Comparison of ENCODE assay signal across 8 mouse cellular contexts in the genomic region with DNA sequence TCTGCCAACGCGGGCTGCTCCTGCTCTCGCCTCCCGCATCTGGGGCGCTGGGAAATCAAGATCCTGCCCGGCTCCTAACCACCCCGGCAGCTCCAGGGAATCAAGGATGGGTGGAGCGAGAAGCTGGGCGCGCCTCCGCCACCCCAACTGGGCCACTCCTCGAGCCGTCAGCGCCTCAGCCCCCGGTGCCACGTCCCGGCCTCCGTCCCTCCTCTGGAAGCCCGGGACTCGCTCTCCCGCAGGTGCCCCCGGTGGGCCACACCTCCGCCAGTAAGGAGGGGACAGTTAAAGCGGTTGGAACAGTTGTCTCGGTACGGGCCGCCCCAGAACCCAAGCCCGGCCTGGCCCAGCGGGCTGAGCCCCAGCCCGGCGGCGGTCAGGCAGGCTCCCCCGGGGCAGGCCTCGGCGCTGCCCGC. TPM values are rescaled to one million over a fixed set of nuclear protein-coding genes. Genes with fewer than 3 reads are reported as not detected.
A peak's percentile ranks its signal among the peaks of the same experiment; 100 is the strongest.
DNase-seq lines count a peak whose midpoint lies in the region; ATAC-seq lines count a peak whose summit lies in the region.

No protein-coding gene starts in this region.

- peak; percentile 78 for ATAC-seq in liver, embryonic 16.5 days (ENCODE audit: low read depth)
- no peak; the same call in none of the 2 replicates for ATAC-seq in neural tube, embryonic 13.5 days (ENCODE audit: low read depth)

- H3K36me3 ChIP-seq in liver, embryonic 16.5 days (ENCODE audit: control insufficient read depth, insufficient read depth), result no peaks in the 10 kb centered on the region
- H3K36me3 ChIP-seq in neural tube, embryonic 13.5 days, result no peaks in the 10 kb centered on the region

- peak overlapping the region; percentile 97 for H3K4me3 ChIP-seq in liver, embryonic 16.5 days (ENCODE audit: low read depth, low read length)
- peak overlapping the region; percentile 92 for H3K4me3 ChIP-seq in neural tube, embryonic 13.5 days

- no peaks in the 10 kb centered on the region for H3K9me3 ChIP-seq in liver, embryonic 16.5 days (replicated peaks; ENCODE audit: control insufficient read depth, low read length)
- H3K9me3 ChIP-seq in neural tube, embryonic 13.5 days, result no peaks in the 10 kb centered on the region

- under 1% methylated on average over 36 of the region's 36 CpGs for WGBS in liver, embryonic 16.5 days (ENCODE audit: insufficient replicate concordance)
- WGBS in neural tube, embryonic 13.5 days, result under 1% methylated on average over 35 of the region's 36 CpGs

- peaks cover 38% of the 10 kb centered on the region for H3K4me1 ChIP-seq in liver, embryonic 16.5 days (ENCODE audit: control insufficient read depth, low read depth, low read length)
- H3K4me1 ChIP-seq in neural tube, embryonic 13.5 days (replicated peaks), result peaks cover 38% of the 10 kb centered on the region

- peak; percentile 72 for DNase-seq in spleen, adult 12 weeks (ENCODE audit: low spot score)
- no peak for DNase-seq in spleen, adult 18-20 months
- DNase-seq in embryo, embryonic 11 days, result peak; percentile 63
- DNase-seq in heart, adult 11 months, result peak; percentile 99
- DNase-seq in kidney, adult 8-10 months, result peak; percentile 66 to 73
- peak; percentile 80 for DNase-seq in urinary bladder, postnatal 14 days (ENCODE audit: low spot score)

- peak overlapping the region; percentile 100 for H3K27ac ChIP-seq in liver, embryonic 16.5 days (ENCODE audit: low read length)
- peak overlapping the region; percentile 97 for H3K27ac ChIP-seq in neural tube, embryonic 13.5 days (replicated peaks)

- H3K9ac ChIP-seq in liver, embryonic 16.5 days (ENCODE audit: low read depth, low read length), result peak overlapping the region; percentile 95
- H3K9ac ChIP-seq in neural tube, embryonic 13.5 days, result peak overlapping the region; percentile 96

- H3K4me2 ChIP-seq in liver, embryonic 16.5 days (ENCODE audit: low read depth, low read length), result peak overlapping the region; percentile 87
- peak overlapping the region; percentile 76 for H3K4me2 ChIP-seq in neural tube, embryonic 13.5 days

- no peaks in the 10 kb centered on the region for H3K27me3 ChIP-seq in liver, embryonic 16.5 days (ENCODE audit: control insufficient read depth, insufficient read depth, low read depth, low read length)
- no peaks in the 10 kb centered on the region for H3K27me3 ChIP-seq in neural tube, embryonic 13.5 days

RNA-seq across cellular contexts. Expression of a gene that starts 19.2 kb away (rescaled TPM):
- 36.9 and 38.6 TPM in 2 replicates for polyA plus RNA-seq in liver, embryonic 16.5 days (2015; fragmentation: Nextera tagmentation; extraction: Ambion mirVana)
- 96.9 and 97.7 TPM in 2 replicates for polyA plus RNA-seq in neural tube, embryonic 13.5 days (2015; fragmentation: Nextera tagmentation; extraction: Ambion mirVana)

RNA-seq across cellular contexts. Expression of a gene that starts 35.9 kb away (rescaled TPM):
- 0.04 and 0.14 TPM in 2 replicates for polyA plus RNA-seq in liver, embryonic 16.5 days (2015; fragmentation: Nextera tagmentation; extraction: Ambion mirVana)
- not detected in 2 replicates for polyA plus RNA-seq in neural tube, embryonic 13.5 days (2015; fragmentation: Nextera tagmentation; extraction: Ambion mirVana)

RNA-seq across cellular contexts. Expression of a gene that starts 48.9 kb away (rescaled TPM):
- polyA plus RNA-seq in liver, embryonic 16.5 days (2015; fragmentation: Nextera tagmentation; extraction: Ambion mirVana), result 457 and 528 TPM in 2 replicates
- polyA plus RNA-seq in neural tube, embryonic 13.5 days (2015; fragmentation: Nextera tagmentation; extraction: Ambion mirVana), result 743 and 760 TPM in 2 replicates

Comparison
In these comparisons a context has a peak if more than half of its experiments do, and no peak if none do; other contexts are left out.
1. DNase-seq: peak in spleen, adult 12 weeks (single experiment), embryo, embryonic 11 days (single experiment), heart, adult 11 months (single experiment), kidney, adult 8-10 months (2 of 2) and urinary bladder, postnatal 14 days (single experiment); none in spleen, adult 18-20 months (0 of 2).